Mouse (Mus musculus): ENCODE results near the gene Grin1.

DNA sequence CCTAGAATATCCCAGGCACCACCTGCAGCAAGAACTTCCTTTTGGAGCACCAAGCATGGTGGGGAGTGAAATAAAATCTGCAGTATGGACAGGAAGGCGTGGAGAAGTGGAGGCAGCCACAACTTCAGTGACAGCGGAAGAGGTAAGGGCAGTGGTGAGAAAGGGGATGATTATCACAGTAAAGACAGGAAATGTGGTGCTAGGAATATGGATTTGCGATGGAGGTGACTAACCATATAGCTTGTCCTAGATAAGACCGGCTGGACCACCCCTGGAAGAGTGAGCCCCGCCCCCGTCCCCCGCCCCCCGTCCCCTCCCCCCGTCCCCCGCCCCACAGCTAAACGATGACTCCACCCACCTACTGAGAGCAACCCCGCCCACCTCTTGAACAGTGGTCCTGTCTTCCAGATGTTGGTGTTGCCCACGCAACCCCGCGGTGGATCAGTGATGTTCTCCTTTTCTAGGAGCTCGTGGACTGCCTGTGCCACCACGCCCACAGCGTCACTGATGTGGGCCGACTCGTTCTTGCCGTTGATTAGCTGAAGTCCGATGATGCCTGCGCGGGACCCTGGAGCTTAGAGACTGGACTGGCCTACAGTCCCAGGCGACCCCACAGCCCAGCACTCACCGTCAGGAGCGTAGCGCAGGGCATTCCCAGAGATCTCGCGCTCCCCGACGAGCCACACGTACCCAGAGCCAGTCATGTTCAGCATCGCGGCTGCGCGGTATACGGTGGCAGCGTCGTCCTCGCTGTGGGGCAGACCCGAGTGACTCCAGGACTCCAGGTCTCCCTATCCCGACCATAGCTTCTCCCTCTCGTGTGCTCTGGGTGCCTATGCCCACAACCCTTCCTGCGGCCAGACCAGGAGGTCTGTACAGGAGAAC lies 14.1 kb downstream of the Grin1 start:
- TF ChIP-seq CTCF (IDR thresholded peaks at IDR 0.05; ENCODE audit: low read depth) (no peak), EP300 (optimal IDR thresholded peaks at IDR 0.05) (no peak)

All from stomach, postnatal 0 days (tissue).